Mouse (Mus musculus) lung, postnatal 0 days (tissue): Measurements from ENCODE around the gene Fnbp1.

ENCODE experiments used
- CTCF ChIP-seq: IDR thresholded peaks from 2 replicates; pipeline ENCODE4 v1.5.1; 2016; ENCODE audit warnings: antibody characterized with exemption, mild to moderate bottlenecking
- EP300 ChIP-seq: IDR thresholded peaks from 2 replicates; pipeline ENCODE4 v1.6.1; 2016; ENCODE audit warnings: antibody characterized with exemption, mild to moderate bottlenecking, control low read depth

- no peak for TF ChIP-seq CTCF
- no peak for TF ChIP-seq EP300
Observed at GRCm38 (mm10) chr2:31057549-31058177, 84.1 kb downstream of the Fnbp1 start.
